Mouse (Mus musculus) ovary, adult 18-20 months (tissue): ENCODE measurements at regions not wholly inside any gene's neighbourhood (a gene's known extent, or its start where the extent isn't known, plus 50 kb on each side); places are given as distances from the start of the nearest gene placed in this dataset.

Experiments
- DNase-seq: peaks from one replicate; pipeline ENCODE4 v3.0.0; 2022; ENCODE audit warnings: low spot score, mixed read lengths

GRCm38 (mm10) chr11:24390578-24390977 lies 312.7 kb downstream of the Bcl11a start:
- no peak for DNase-seq

GRCm38 (mm10) chr11:24391385-24391784 lies 313.5 kb downstream of the Bcl11a start:
- no peak for DNase-seq

- no peak for DNase-seq
Measured at GRCm38 (mm10) chr11:24395478-24395877, 317.6 kb downstream of the Bcl11a start.

- no peak for DNase-seq
Measured at GRCm38 (mm10) chr11:24396911-24397310, 319.1 kb downstream of the Bcl11a start.

GRCm38 (mm10) chr11:24397710-24398109 lies 319.9 kb downstream of the Bcl11a start:
- DNase-seq, result no peak

GRCm38 (mm10) chr11:24401151-24401550 lies 323.3 kb downstream of the Bcl11a start:
- no peak for DNase-seq

GRCm38 (mm10) chr11:24402127-24402526 lies 324.3 kb downstream of the Bcl11a start:
- no peak for DNase-seq

- DNase-seq, result no peak
Measured at GRCm38 (mm10) chr11:24414804-24415203, 336.9 kb downstream of the Bcl11a start.

- no peak for DNase-seq
Measured at GRCm38 (mm10) chr11:24422066-24422775, 344.4 kb downstream of the Bcl11a start.

- no peak for DNase-seq
Measured at GRCm38 (mm10) chr11:24423278-24423677, 345.4 kb downstream of the Bcl11a start.

- DNase-seq, result no peak
Measured at GRCm38 (mm10) chr11:24426995-24427883, 349.4 kb downstream of the Bcl11a start.

GRCm38 (mm10) chr11:24448608-24449007 lies 370.8 kb downstream of the Bcl11a start:
- no peak for DNase-seq

- no peak for DNase-seq
Measured at GRCm38 (mm10) chr11:24452267-24452666, 374.4 kb downstream of the Bcl11a start.

- DNase-seq, result no peak
Measured at GRCm38 (mm10) chr11:24464642-24465041, 386.8 kb downstream of the Bcl11a start.

- DNase-seq, result no peak
Measured at GRCm38 (mm10) chr11:24467458-24467857, 389.6 kb downstream of the Bcl11a start.

- no peak for DNase-seq
Measured at GRCm38 (mm10) chr11:24470469-24470868, 392.6 kb downstream of the Bcl11a start.

- no peak for DNase-seq
Measured at GRCm38 (mm10) chr11:24472617-24473367, 394.9 kb downstream of the Bcl11a start.

GRCm38 (mm10) chr11:24473368-24474010 lies 395.6 kb downstream of the Bcl11a start:
- DNase-seq, result no peak

- DNase-seq, result no peak
Measured at GRCm38 (mm10) chr11:24502722-24503424, 425.0 kb downstream of the Bcl11a start.

- DNase-seq, result no peak
Measured at GRCm38 (mm10) chr11:24515568-24515967, 437.7 kb downstream of the Bcl11a start.

GRCm38 (mm10) chr11:24535462-24535861 lies 457.6 kb downstream of the Bcl11a start:
- no peak for DNase-seq
